Mouse (Mus musculus): ENCODE measurements at regions not wholly inside any gene's neighbourhood (a gene's known extent, or its start where the extent isn't known, plus 50 kb on each side); places are given as distances from the start of the nearest gene placed in this dataset.

DNA sequence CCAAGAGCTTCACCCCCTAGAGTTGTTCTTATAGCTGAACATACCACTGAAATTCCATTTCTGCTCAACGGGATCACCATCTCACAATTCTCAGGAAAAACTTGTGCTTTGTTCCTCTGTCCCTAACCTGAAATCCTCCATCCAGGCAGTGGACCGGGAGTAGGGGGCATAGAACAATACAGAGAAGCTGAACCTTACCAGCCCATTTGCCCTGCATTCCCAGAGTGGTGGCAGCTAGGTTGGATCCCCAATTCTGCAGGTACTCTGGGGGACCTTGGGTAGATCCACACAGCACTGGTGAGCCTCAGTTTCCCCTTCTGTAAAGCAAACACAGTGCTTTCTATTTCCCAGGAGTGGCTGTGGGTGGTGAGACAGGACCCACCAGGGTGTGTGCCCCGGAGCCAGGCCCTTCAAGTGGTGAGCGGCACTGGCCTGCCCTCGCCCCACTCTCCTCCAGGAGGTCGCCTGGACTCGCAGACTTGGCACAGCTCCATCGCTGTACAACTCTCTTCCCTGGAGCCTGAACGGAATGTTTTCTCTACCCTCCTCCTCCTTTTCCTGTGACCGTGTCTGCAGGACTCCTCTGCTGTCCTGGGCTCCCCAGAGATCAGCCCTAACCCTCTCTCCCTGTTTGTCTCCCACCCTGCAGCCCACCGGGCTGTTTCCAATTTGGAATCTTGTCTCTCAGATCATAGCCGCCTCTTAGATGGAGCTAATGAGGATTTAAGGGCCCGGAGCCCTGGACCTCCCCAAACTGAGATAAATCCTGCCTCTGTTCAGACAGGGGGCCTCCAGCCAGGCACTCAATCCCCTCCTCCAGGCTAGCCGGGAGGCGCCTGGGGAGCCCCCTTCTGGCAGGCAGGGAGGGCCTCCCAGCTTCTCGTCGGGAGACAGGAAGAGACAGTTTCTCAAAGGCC lies 52.3 kb upstream of the Cux1 start:
- DNase-seq (ENCODE audit: inconsistent ontology term), result peak; percentile 35

DNA sequence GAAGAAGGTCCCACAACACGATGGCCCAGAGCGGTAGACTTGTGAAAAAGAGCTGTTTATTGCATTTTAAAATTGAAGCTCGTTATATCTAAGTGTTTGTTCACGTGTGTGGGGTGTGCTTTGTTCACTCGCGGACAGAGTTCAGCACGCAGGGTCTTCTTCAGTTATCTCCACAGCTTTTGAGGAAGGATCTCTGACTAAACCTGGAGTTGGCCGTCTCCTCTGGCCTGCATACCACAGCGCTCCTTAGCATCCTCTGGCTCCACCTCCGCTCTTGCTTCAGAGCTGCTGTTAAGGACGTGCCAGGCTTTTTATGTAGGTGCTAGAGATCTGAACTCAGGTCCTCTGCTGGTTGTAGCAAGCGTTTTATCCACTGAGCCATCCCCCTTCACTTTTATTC lies 52.9 kb upstream of the Cux1 start:
- no peak for DNase-seq (ENCODE audit: inconsistent ontology term)

DNA sequence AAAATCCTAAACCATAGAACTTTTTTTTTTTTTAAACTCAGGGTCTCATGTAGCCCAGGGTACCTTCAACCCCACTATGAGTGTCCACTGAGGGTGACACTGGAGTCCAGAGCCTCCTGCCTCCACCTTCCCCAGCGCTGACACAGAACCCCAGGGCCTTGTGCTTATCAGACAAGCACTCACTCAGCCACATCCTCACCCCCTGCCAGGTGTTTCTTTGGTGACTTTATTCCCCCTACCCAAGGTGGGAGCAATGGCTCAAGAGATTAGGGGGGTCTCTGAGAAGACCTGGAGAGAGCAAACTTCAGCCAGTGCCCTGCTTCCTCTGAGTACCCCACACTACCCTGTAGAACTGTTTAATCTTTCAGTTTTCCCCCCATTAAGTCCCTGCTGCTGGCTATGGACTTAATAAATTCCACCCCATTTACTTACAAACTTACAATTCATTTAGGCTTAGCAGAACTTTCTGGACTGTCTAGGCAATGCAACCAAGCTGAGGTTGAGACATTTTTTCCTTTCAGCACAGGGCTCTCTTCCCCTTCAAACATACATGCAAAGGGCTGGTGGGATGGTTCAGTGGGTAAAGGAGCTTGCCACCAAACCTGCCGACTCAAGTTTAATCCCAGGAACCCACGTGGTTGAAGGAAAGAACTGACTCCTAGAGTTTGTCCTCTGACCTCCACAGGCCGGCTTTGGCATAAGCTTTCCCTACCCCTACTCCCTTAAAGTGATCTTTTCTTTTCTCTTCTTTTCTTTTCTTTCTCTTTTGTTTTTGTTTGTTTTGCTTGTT lies 54.2 kb upstream of the Cux1 start:
- no peak for DNase-seq (ENCODE audit: inconsistent ontology term)

DNA sequence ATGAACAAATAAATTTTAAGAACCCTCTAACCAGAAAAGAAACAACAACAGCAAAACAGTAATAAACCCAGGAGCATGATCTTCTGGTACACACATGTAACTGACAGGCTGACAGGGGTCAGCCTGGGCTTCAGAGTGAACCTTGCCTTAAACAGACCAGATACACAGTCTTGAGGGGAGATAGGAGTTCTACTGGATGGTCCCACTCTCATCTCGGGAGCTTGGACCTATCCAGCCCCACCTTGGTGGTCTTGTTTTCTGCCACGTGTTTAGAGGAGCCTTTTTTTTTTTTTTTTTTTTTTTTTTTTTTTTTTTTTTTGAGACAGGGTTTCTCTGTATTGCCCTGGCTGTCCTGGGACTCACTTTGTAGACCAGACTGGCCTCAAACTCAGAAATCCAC lies 54.9 kb upstream of the Cux1 start:
- DNase-seq (ENCODE audit: inconsistent ontology term), result no peak

DNA sequence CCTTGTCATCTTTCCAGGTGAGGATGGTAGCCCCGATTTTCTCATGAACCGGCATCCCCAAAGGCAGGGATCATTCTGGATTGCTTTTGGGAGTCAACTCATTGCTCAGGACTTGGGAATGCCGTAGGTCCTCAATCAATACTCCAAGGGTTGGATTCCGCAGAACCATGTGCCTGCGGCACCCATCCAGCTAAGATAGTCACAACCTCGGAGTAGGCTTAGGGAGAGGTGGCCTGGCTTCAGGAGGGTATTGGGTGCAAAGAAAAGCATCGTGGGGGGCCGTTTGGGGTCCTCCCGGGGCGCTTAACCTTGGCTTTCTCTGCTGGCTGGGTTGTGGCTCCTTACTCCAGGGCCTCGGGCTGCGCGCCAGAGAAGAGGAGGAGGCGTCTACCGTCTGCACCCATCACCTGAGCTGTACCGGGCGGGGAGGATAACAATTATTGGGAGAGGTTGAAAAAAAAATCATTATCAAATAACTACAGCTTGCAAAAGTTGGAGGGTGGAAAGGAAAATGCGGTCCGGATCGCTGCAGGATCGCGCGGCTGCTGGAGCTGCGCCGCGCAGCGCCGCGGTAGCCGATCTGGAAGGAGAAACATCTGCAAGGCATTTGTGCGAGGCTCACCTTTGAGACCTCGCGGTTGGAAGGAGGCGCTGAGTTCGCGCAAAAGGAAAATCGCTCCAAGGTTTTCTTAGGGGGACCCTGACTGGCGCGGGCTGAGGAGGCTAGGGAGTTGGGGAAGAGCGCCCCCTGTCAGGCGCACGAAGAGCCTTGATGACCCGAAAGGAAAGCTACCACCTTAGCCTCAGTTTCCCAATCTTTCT lies 55.6 kb upstream of the Cux1 start:
- peak; percentile 69 for DNase-seq (ENCODE audit: inconsistent ontology term)

DNA sequence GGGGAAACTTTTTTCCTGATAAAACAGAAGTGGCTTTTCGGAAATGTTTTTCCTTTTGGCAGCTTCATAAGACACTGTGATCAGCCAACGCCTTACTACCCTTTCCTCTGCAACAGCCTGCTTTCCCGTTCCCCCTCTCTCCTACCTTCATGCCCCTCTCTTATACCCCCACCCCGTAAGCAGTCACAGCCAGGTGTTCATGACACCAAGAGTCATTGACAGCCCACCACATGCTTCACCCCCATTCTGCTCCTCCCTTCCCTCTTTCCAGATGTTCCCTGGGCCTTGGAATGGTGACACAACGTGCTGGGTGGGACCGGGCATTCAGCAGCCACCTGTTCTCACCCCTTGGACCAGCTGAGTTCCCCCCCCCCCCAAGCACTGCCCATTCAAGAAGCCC lies 56.5 kb upstream of the Cux1 start:
- no peak for DNase-seq (ENCODE audit: inconsistent ontology term)

DNA sequence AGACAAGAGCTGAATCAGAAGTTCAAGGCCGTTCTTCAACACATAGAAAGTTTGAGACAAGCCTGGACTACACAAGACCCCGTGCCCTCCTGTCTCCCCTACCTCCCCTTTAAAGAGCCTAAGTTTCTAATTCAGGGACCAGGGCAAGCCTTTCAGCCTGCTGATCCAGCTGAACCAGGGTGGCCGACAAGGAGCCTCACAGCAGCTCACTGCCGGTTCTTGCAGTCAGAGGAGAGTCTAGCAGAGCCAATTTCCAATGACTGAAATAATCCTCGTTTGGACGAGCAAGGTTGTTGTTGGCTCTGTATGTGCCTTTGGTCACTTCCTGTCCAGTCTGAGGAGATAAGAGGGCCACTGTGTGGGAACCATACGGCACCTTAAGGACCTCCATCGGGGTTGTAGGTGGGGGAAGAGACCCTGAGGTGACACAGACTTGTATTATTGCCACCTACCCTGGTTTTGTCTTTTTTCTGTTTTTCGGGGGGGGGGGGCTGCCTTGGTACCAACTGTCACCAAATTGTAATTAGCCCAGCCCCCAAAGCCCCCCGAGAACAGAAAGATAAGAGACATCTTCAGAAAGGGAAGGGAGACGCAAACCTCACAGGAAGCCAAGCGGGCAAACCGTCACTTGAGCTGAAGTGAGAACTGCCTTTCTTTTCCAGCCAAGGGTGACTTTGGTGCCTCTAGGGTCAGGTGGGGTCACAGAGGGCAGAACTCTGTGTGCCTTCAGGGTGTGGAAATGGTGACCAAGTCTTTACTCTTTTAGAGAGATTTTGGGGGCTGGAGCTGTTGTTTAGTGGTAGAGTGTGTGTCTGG lies 58.1 kb upstream of the Cux1 start:
- no peak for DNase-seq (ENCODE audit: inconsistent ontology term)

DNA sequence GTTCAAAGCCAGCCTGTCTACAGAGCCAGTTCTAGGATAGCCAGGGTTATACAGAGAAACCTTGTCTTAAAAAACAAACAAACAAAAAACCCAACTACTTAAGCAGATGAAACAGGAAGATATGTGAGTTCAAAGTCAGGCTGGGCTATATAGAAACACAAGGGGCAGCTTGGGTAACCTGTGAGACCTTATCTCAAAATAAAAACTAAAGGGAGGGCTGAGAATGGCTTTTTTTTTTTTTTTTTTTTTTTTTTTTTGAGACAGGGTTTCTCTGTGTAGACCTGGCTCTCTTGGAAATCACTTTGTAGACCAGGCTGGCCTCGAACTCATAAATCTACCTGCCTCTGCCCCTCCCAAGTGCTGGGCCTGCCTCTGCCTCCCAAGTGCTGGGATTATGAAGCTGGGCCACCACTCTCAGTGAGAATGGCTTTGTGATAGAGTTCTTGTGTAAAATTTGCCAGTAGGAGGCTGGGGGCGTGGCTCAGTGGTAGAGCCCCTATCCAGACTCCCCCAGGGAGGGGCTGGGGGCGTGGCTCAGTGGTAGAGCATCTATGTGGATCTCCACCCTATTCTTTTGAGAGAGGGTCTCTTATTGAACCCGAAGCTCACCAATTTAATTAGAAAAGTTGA lies 59.0 kb upstream of the Cux1 start:
- no peak for DNase-seq (ENCODE audit: inconsistent ontology term)

DNA sequence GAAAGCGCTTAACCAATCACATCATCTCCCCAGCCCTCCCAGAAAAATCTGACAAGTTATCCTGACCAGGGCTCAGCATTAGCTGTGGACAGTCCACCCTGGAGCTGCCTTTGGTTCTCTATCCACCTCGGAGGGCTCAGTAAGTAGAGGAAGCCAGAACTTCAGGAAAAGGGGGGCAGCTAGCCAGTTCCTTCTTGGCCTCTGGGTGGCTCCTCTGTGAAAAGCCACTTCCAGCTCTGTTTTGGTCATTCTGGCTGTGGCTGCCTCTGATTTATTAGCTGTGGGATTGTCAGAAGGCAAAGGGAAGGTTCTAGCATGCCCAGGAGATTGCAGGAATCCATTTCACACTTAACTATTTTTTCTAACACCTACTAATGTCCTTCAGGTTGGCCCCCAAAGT lies 59.6 kb upstream of the Cux1 start:
- DNase-seq (ENCODE audit: inconsistent ontology term), result no peak

DNA sequence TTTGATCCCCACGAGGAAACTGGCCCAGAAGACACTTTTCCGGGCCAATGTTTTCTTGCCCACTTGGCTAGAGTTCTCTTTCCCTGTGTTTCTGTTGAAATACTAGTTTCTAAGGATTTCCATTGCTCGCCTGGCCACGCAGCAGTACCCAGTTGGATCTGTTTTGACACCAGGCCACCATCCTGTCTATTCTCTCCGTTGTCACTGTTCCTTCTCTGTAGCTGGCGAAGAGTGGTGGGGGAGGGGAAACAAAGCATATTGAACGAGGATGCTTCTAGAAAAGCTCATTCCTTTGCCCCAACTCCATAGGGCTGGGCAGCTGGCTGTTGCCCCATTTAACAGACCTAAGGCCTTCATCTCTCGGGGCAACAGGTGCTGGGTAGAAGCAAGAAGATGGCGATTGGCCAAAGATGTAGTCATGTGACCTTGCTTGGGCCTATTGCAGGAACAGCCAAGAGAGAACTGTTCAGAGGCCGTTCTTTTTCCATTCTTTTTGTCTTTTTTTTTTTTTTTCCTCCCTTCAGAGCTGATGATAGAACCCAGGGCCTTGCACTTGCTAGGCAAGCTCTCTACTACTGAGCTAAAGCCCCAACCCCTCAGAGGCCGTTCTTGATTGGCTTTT lies 60.5 kb upstream of the Cux1 start:
- no peak for DNase-seq (ENCODE audit: inconsistent ontology term)

DNA sequence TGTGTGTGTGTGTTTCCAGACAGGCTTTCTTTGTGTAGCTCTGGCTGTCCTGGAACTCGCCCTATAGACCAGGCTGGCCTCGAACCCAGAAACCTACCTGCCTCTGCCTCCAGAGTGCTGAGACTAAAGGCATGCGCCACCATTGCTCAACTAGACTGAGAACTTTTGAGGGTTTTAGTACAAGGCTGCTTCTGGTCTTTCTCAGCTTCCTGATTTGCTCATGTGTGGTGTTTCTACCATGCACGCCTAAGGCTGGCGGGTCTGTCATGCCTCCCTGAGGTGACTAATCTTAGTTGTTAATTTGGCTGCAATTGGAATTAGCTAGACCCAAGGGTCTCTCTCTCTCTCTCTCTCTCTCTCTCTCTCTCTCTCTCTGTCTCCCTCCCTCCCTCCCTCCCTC lies 61.2 kb upstream of the Cux1 start:
- no peak for DNase-seq (ENCODE audit: inconsistent ontology term)

DNA sequence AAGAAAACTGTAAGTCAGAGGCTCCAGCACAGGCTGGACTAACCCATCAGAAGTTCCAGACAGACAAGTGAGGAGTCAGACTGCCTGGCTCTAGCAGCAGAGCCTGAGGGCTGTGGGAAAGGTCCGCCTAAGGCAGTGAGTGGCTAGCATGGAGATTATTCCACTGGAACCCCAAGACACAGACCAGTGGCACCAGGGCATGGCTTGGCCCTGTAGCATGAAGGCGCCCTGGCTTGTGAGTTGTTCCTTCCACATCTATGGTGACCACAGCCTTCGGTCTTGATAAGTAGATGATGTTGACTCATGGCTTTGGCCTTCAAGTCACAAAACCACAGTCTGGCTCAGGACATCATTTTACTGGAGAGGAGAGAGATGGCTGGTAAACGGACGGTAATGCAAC lies 60.7 kb upstream of the Myl10 start:
- peak; percentile 67 for DNase-seq (ENCODE audit: inconsistent ontology term)

DNA sequence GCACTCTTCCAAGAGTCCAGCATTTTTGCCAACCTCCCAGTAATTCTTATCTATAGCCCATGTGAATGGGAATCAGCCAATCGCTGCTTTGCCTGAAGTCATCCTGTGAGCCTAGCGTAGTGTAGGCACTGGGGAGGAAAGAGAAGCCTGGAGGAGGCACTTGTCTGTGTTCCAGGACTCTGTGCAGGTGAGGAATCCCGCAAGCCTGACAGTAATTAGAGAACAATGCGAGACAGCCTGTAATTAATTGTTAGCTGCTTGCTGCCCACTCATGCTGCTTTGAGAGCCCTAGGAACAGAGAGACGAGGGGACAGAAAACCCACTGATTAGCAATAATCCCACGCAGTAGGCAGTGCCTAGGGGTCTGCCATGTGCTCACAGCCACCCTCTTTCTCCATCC lies 59.0 kb upstream of the Myl10 start:
- DNase-seq (ENCODE audit: inconsistent ontology term), result peak; percentile 36

DNA sequence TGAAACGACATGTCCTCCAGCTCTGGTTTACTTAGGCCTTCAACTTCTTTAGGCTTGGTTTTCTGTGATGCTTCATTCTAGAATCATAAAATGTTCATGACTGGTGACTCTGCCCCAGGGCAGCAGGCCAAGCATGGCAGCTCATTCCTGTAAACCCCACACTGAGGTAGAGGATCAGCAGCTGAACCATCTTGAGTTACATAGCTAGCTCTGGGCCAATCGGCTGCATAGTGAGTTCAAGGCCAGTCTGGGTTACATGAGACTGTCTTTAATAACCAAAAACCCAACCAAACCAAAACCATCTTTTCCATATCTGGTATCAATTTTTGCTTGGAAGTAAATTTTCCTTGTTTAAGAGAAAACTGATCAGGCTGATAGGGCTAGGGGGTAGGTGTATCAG lies 57.8 kb upstream of the Myl10 start:
- DNase-seq (ENCODE audit: inconsistent ontology term), result no peak

DNA sequence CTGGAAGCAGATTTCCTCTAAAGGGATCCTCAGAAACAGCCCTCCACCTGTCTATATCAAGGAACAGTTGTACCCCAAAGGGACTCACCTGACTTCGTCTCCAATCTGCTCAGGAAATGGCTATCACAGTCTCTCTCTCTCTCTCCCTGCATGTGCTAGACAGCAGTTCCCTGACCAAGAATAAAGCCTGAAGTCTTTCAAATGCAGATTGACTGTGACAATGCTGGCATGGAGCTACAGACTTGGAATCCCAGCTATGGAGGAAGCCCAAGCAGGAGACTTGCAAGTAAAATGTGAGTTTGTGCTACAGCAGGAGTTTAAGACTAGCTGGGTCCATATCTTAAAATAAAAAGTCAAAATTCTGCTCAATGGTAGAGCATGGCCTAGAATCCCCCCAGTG lies 56.5 kb upstream of the Myl10 start:
- no peak for DNase-seq (ENCODE audit: inconsistent ontology term)

DNA sequence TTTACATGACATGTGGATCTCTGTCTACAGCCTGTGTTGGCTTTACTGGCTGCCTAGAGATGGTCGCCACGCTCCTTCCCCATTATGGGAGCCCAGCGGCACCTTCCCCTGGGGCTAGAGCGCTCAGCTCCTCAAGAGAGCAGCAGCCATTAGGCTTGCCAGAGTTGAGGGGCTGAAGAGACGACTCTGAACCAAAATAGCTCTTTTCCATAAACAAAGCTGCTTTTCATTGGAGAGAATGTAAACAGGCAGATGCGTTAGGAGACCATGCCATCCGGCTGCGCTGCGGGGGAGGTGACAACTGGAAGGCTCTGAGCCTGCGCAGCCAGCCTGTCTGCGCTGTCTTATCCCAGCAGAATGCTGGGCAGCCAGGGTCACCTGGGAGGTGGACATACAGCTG lies 55.1 kb upstream of the Myl10 start:
- DNase-seq (ENCODE audit: inconsistent ontology term), result no peak

DNA sequence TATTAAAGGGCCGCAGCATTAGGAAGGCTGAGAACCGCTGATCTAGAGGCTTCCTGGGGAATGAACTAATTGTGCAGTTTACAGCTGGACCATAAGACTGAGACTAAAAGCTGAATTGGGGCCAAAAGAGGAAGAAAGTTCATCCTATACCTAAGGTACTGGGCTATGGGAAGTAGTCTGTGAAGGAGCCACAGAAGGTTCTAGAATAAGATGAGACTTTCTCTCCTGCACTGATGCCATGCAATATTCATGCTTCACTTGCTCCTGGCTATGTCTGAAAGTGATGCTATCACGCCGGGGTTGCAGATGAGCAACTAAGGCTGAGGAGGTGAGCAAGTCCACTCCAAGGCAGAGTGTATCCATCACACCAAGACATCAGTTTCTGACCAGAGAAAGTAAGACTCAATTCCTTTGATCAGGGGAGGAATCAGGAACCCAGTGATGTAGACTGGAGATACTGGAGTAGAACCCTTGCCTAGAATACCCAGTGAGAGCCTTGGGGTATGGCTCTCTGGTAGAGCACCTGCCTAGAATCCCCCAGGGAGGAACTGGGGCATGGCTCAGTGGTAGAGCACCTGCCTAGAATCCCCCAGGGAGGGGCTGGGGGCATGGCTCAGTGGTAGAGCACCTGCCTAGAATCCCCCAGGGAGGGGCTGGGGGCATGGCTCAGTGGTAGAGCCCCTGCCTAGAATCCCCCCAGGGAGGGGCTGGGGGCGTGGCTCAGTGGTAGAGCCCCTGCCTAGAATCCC lies 51.9 kb upstream of the Myl10 start:
- DNase-seq (ENCODE audit: inconsistent ontology term), result no peak

DNA sequence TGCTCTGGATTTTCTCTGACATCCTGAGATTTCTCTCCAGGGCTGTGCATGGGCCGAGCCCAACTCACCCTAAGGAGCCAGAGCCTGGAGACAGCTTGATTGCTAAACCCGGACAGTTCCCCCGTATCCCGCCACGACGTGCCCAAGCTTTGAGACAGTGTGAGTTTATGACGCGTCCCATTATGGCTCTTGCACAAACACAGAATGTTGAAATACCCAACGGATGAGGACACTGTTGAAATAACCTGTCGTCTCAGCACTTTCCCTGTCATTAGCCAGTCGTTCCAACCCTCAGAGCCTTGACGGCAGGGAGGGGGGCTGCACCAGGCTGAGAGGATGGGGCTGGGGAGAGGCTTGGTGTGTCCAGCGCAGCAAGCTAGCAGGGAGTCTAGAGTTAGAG lies 50.7 kb upstream of the Myl10 start:
- DNase-seq (ENCODE audit: inconsistent ontology term), result no peak
